Comparison of ENCODE assay signal across 16 mouse cellular contexts in the genomic region with DNA sequence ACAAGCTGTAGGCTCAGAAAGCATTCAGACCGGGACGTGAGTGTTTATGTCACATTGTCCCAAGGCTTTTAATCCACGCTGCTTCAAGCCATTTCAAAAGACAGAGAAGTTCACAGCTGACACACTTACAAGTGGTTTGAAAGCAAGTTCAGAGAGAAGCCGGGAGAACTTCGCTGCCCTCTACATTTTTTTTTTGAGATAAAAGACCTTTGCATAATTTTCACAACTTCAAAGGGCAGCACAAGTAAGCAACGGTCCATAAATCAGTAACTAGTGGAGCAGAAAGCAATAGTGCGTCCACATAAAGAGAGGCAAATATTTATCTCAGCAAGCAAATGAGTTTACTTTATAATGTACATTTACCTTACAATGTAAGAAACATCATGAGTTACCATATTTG. TPM values are rescaled to one million over a fixed set of nuclear protein-coding genes. Genes with fewer than 3 reads are reported as not detected.
DNase-seq lines count a peak whose midpoint lies in the region; ATAC-seq and TF ChIP-seq lines count a peak whose summit lies in the region.
"Had no signal": no experiment of that assay in that cellular context is flagged by ENCODE, and none has a peak within 500 bp of the region (broad histone marks: within the 10 kb centered on the region; RNA-seq: fewer than 3 reads in every experiment).

No protein-coding gene starts in this region.

- TF ChIP-seq CTCF in liver, adult 2 months (IDR thresholded peaks at IDR 0.05; ENCODE audit: low read depth, low read length): no peak
- no peak for TF ChIP-seq CTCF in liver, postnatal 0 days (IDR thresholded peaks at IDR 0.05; ENCODE audit: low read depth)

- H3K27me3 ChIP-seq in heart, embryonic 15.5 days: no peaks in the 10 kb centered on the region
- H3K27me3 ChIP-seq in liver, adult 2 months (ENCODE audit: control insufficient read depth, insufficient read depth, low read length): no peaks in the 10 kb centered on the region
- H3K27me3 ChIP-seq in intestine, embryonic 16.5 days (replicated peaks; ENCODE audit: control insufficient read depth, insufficient read depth, low read length): no peaks in the 10 kb centered on the region
- H3K27me3 ChIP-seq in liver, postnatal 0 days (ENCODE audit: insufficient read depth, low read length): no peaks in the 10 kb centered on the region
- H3K27me3 ChIP-seq: embryonic facial prominence, embryonic 13.5 days; hindbrain, embryonic 13.5 days; neural tube, embryonic 12.5 days; Patski had no signal

- 39% methylated on average over 7 of the region's 7 CpGs for WGBS in heart, embryonic 15.5 days
- 20% methylated on average over 7 of the region's 7 CpGs for WGBS in liver, adult 2 months
- 18% methylated on average over 7 of the region's 7 CpGs for WGBS in intestine, embryonic 16.5 days
- WGBS in liver, postnatal 0 days (ENCODE audit: insufficient replicate concordance): 45% methylated on average over 7 of the region's 7 CpGs

- peaks cover 49% of the 10 kb centered on the region for H3K79me2 ChIP-seq in liver, adult 2 months (ENCODE audit: control insufficient read depth, insufficient read depth, low read length)

- H3K9me3 ChIP-seq in heart, embryonic 15.5 days (replicated peaks): no peaks in the 10 kb centered on the region
- H3K9me3 ChIP-seq in intestine, embryonic 16.5 days (ENCODE audit: control insufficient read depth, low read length): no peaks in the 10 kb centered on the region
- H3K9me3 ChIP-seq in liver, postnatal 0 days (ENCODE audit: low read length): no peaks in the 10 kb centered on the region
- H3K9me3 ChIP-seq: embryonic facial prominence, embryonic 13.5 days; hindbrain, embryonic 13.5 days; neural tube, embryonic 12.5 days had no signal

- peak overlapping the region; percentile 59 for H3K27ac ChIP-seq in heart, embryonic 15.5 days
- H3K27ac ChIP-seq in liver, adult 2 months (replicated peaks; ENCODE audit: insufficient read depth, low read depth, low read length): no peak overlapping the region; the same call in 1 of the 2 replicates
- H3K27ac ChIP-seq in intestine, embryonic 16.5 days (ENCODE audit: low read length): peak overlapping the region; percentile 63
- H3K27ac ChIP-seq in liver, postnatal 0 days (ENCODE audit: low read depth): peak overlapping the region; percentile 71
- H3K27ac ChIP-seq: embryonic facial prominence, embryonic 13.5 days; left cerebral cortex, adult 2 months; neural tube, embryonic 12.5 days had no signal

- TF ChIP-seq POLR2A in liver, adult 2 months (IDR thresholded peaks at IDR 0.05; ENCODE audit: extremely low read depth, insufficient read depth, low read length): no peak

- no peak overlapping the region for H3K4me3 ChIP-seq in heart, embryonic 15.5 days
- H3K4me3 ChIP-seq in liver, adult 2 months (ENCODE audit: insufficient read depth, low read depth, low read length): no peak overlapping the region
- no peak overlapping the region for H3K4me3 ChIP-seq in intestine, embryonic 16.5 days (ENCODE audit: low read length)
- no peak overlapping the region for H3K4me3 ChIP-seq in liver, postnatal 0 days (ENCODE audit: low read depth, low read length)
- H3K4me3 ChIP-seq: embryonic facial prominence, embryonic 13.5 days; hindbrain, embryonic 13.5 days; left cerebral cortex, adult 2 months; neural tube, embryonic 12.5 days had no signal

- TF ChIP-seq EP300 in liver, postnatal 0 days (IDR thresholded peaks at IDR 0.05; ENCODE audit: low read depth): no peak

- no peak overlapping the region for H3K4me2 ChIP-seq in heart, embryonic 15.5 days
- H3K4me2 ChIP-seq in intestine, embryonic 16.5 days (ENCODE audit: low read depth, low read length): peak overlapping the region; percentile 27; the same call in 1 of the 2 replicates
- H3K4me2 ChIP-seq in liver, postnatal 0 days (ENCODE audit: low read depth, low read length): peak overlapping the region; percentile 47
- H3K4me2 ChIP-seq: embryonic facial prominence, embryonic 13.5 days; hindbrain, embryonic 13.5 days; neural tube, embryonic 12.5 days had no signal

- DNase-seq in heart, adult 9 months (ENCODE audit: low spot score in 2 of 2): no peak
- peak; percentile 87 for DNase-seq in liver, adult 2 months (ENCODE audit: extremely low read depth, low read depth, low spot score)
- no peak for DNase-seq in liver
- DNase-seq in liver, postnatal 0 days: no peak
- no peak for DNase-seq in urinary bladder, adult 18-20 months (ENCODE audit: low spot score in 2 of 2)
- DNase-seq: adrenal gland, postnatal 36 days; cerebellum, adult 8-10 months had no signal

- no peak for ATAC-seq in heart, embryonic 15.5 days (replicated peaks; ENCODE audit: insufficient number of reproducible peaks, insufficient read depth, low FRiP score, low read depth)
- ATAC-seq in intestine, embryonic 16.5 days: no peak
- peak; percentile 54; the same call in 1 of the 2 replicates for ATAC-seq in liver, postnatal 0 days
- ATAC-seq: activated CD4-positive, CD25-positive, alpha-beta regulatory T cell, adult 4 months; Patski had no signal

- peaks cover 42% of the 10 kb centered on the region for H3K4me1 ChIP-seq in heart, embryonic 15.5 days (replicated peaks)
- H3K4me1 ChIP-seq in liver, adult 2 months (ENCODE audit: control insufficient read depth, insufficient read depth, low read length): peaks cover 13% of the 10 kb centered on the region
- H3K4me1 ChIP-seq in intestine, embryonic 16.5 days (ENCODE audit: control insufficient read depth, insufficient read depth, low read length): peaks cover 31% of the 10 kb centered on the region
- peaks cover 13% of the 10 kb centered on the region; the same call in 1 of the 2 replicates for H3K4me1 ChIP-seq in liver, postnatal 0 days (ENCODE audit: insufficient read depth)

- no peak overlapping the region for H3K9ac ChIP-seq in heart, embryonic 15.5 days
- H3K9ac ChIP-seq in liver, adult 2 months (ENCODE audit: low read depth, low read length): no peak overlapping the region
- no peak overlapping the region for H3K9ac ChIP-seq in intestine, embryonic 16.5 days (ENCODE audit: low read depth, low read length)
- peak overlapping the region; percentile 6; the same call in 1 of the 2 replicates for H3K9ac ChIP-seq in liver, postnatal 0 days (replicated peaks)
- H3K9ac ChIP-seq: embryonic facial prominence, embryonic 13.5 days; hindbrain, embryonic 13.5 days; neural tube, embryonic 12.5 days had no signal

- no peaks in the 10 kb centered on the region for H3K36me3 ChIP-seq in heart, embryonic 15.5 days
- H3K36me3 ChIP-seq in liver, adult 2 months (ENCODE audit: control insufficient read depth, insufficient read depth, low read length): no peaks in the 10 kb centered on the region
- H3K36me3 ChIP-seq in intestine, embryonic 16.5 days (ENCODE audit: control insufficient read depth, insufficient read depth, low read length): no peaks in the 10 kb centered on the region
- no peaks in the 10 kb centered on the region for H3K36me3 ChIP-seq in liver, postnatal 0 days (replicated peaks; ENCODE audit: insufficient read depth, low read length)
- H3K36me3 ChIP-seq: embryonic facial prominence, embryonic 13.5 days; hindbrain, embryonic 13.5 days; neural tube, embryonic 12.5 days had no signal

RNA-seq across cellular contexts. Expression of a gene that starts 52.4 kb away (rescaled TPM):
- polyA plus RNA-seq in heart, embryonic 15.5 days (2015; fragmentation: Nextera tagmentation; extraction: Ambion mirVana): 6.7 and 7.5 TPM in 2 replicates
- total RNA-seq in liver, adult 2 months (2014; rRNA removed): 17.4 and 17.7 TPM in 2 replicates
- 4.4 and 4.9 TPM in 2 replicates for polyA plus RNA-seq in liver, adult 2 months (2012; rRNA removed)
- 6.7 and 6.8 TPM in 2 replicates for polyA plus RNA-seq in intestine, embryonic 16.5 days (2015; fragmentation: Nextera tagmentation; extraction: Ambion mirVana)
- polyA plus RNA-seq in liver, postnatal 0 days (2015; fragmentation: Nextera tagmentation; extraction: Ambion mirVana): 1.2 and 1.9 TPM in 2 replicates
- total RNA-seq: monocyte, adult 5-6 weeks had no signal
